Mouse (Mus musculus) MEL (cell line): ENCODE results near the gene Mbtd1.

Experiments used
- CTCF ChIP-seq, 3 experiments: IDR thresholded peaks in 2 of 3; conservative IDR thresholded peaks in 1 of 3; 2 replicates each; pipeline ENCODE4 v1.5.1; 2011 to 2012; ENCODE audit warnings: low read length in 3 of 3, low read depth in 2 of 3, mild to moderate bottlenecking in 2 of 3, improper control_type of control experiment in 1 of 3, inconsistent platforms in 1 of 3, mixed read lengths in 1 of 3, moderate library complexity in 1 of 3; ENCODE audit not compliant: control insufficient read depth in 1 of 3, insufficient read depth in 1 of 3, poor library complexity in 1 of 3, severe bottlenecking in 1 of 3
- EP300 ChIP-seq, 2 experiments: IDR thresholded peaks; 2 replicates each; pipeline ENCODE4 v1.6.1; 2011; ENCODE audit warnings: improper control_type of control experiment in 2 of 2, low read length in 2 of 2, low read depth in 1 of 2, mild to moderate bottlenecking in 1 of 2
- GABPA ChIP-seq: IDR thresholded peaks from 2 replicates; pipeline ENCODE4 v1.6.1; 2012; ENCODE audit warnings: low read depth, mild to moderate bottlenecking, inconsistent platforms, low read length, improper control_type of control experiment, moderate library complexity
- MAX ChIP-seq: IDR thresholded peaks from 2 replicates; pipeline ENCODE4 v1.6.1; 2011; ENCODE audit warnings: low read length, improper control_type of control experiment
- POLR2A ChIP-seq, 2 experiments: IDR thresholded peaks; 2 replicates each; pipeline ENCODE4 v1.6.1; 2011 to 2012; ENCODE audit warnings: low read length in 2 of 2, mild to moderate bottlenecking in 2 of 2, control low read depth in 1 of 2, improper control_type of control experiment in 1 of 2, low read depth in 1 of 2, moderate library complexity in 1 of 2; ENCODE audit not compliant: control insufficient read depth in 1 of 2, insufficient read depth in 1 of 2, poor library complexity in 1 of 2
- SMC3 ChIP-seq: IDR thresholded peaks from 2 replicates; pipeline ENCODE4 v1.6.1; 2011; ENCODE audit warnings: low read depth, low read length, improper control_type of control experiment
- TAL1 ChIP-seq: IDR thresholded peaks from 2 replicates; pipeline ENCODE4 v1.6.1; 2012; ENCODE audit warnings: mild to moderate bottlenecking, inconsistent platforms, low read length, moderate library complexity, mixed read lengths
- TBP ChIP-seq: IDR thresholded peaks from 2 replicates; pipeline ENCODE4 v1.8.0; 2011; ENCODE audit warnings: low read depth, low read length, improper control_type of control experiment
- USF1 ChIP-seq: IDR thresholded peaks from 2 replicates; pipeline ENCODE4 v1.6.1; 2014; ENCODE audit warnings: low read depth, mild to moderate bottlenecking, inconsistent platforms, low read length, improper control_type of control experiment, moderate library complexity

- TF ChIP-seq POLR2A (IDR thresholded peaks at IDR 0.05; ENCODE audit: control insufficient read depth in 1 of 2, insufficient read depth in 1 of 2, low read depth in 1 of 2, low read length in 2 of 2, poor library complexity in 1 of 2) (no peak), GABPA (no peak), CTCF (IDR thresholded peaks at IDR 0.05 in 2 of 3, conservative IDR thresholded peaks at IDR 0.05 in 1 of 3; ENCODE audit: control insufficient read depth in 1 of 3, insufficient read depth in 1 of 3, low read depth in 2 of 3, low read length in 3 of 3, poor library complexity in 1 of 3, severe bottlenecking in 1 of 3) (no peak), MAX (no peak), TAL1 (no peak), SMC3 (no peak), USF1 (no peak), EP300 (IDR thresholded peaks at IDR 0.05; ENCODE audit: low read depth in 1 of 2, low read length in 2 of 2) (no peak), TBP (no peak)
These were observed 23.0 kb upstream of the Mbtd1 start for GRCm38 (mm10) chr11:93862638-93863037.
